Mouse (Mus musculus) stomach, adult 2 months (tissue): ENCODE measurements around the gene Tbx19. TPM values are rescaled to one million over a fixed set of nuclear protein-coding genes. Genes with fewer than 3 reads are reported as not detected.

Source experiments
- polyA plus RNA-seq: library from polyadenylated mRNA; depleted of rRNA; stranded (reverse); fragments of >200 nt; gene quantifications from 2 replicates; pipeline ENCODE4 v1.2.3, GENCODE M21; 2012; rRNA removed

Tbx19 gene
- not detected in 2 replicates for polyA plus RNA-seq

GRCm38 (mm10) chr1:165160723-165161405 lies at the start of gene Tbx19:
TSS of gene Tbx19 (minus strand) at chr1:165160773.

GRCm38 (mm10) chr1:165193880-165194661 lies 33.5 kb upstream of the Tbx19 start, which contains the start of gene Sft2d2:
TSS of gene Sft2d2 (minus strand) at chr1:165194438.

Other genes starting within 250 kb of the Tbx19 start
- gene Xcl1, start 225.2 kb downstream of the Tbx19 start, polyA plus RNA-seq: not detected in 2 replicates
- 24.4 and 29.5 TPM in 2 replicates for gene Sft2d2, start 33.7 kb upstream of the Tbx19 start, polyA plus RNA-seq
- gene Tiprl, start 76.2 kb upstream of the Tbx19 start, polyA plus RNA-seq: 7.7 and 11.0 TPM in 2 replicates
- 0.94 and 1.8 TPM in 2 replicates for gene Gpr161, start 135.0 kb upstream of the Tbx19 start, polyA plus RNA-seq